Mouse (Mus musculus): ENCODE measurements around the gene Dennd6b.

Gene Dennd6b

GRCm38 (mm10) chr15:89196313-89196706, at the start of gene Dennd6b:
Gene Dennd6b (minus strand): TSS chr15:89196496.
- DNase-seq (ENCODE audit: low read depth, low spot score) = peak; percentile 93

DNA sequence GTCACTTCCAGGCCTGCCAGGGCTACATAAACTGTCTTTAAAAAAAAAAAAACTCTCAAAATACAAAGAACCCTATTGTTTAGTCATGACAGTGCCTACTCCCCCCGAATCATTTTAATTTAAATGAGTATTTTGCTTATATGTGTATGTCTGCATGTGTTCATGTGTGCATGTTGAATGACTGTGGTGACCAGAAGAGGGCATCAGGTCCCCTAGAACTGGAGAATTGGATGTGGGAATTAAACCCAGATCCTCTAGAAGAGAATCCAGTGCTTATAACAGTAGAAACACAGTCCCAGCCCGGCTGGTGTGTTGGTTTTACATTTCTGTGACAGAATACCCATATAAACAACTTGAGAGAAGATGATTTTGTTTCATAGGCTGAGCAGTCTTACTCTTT, 44.7 kb upstream of the Dennd6b start:
- DNase-seq (ENCODE audit: low read depth, low spot score) = no peak

- DNase-seq (ENCODE audit: low read depth, low spot score) = no peak
Measured at GRCm38 (mm10) chr15:89239751-89240392, 43.6 kb upstream of the Dennd6b start.

DNA sequence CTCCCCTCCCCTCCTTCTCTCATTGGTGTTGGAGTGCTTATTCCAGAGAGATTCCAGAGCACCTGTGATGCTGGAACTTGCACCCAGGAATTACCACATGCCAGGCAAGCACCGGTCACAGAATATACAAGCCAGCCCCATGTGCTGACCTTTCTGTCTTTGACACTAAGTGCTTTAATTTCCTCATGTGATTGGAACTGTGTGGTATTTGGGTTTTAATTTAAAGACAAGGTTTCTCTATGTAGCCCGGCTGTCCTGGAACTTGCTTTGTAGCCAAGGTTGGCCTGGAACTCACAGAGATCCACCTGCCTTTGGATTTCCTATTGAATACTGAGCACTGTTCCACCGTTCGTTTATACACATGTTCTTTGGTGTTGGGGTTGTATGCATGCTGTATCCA, 37.8 kb upstream of the Dennd6b start:
- DNase-seq (ENCODE audit: low read depth, low spot score) = no peak

- DNase-seq (ENCODE audit: low read depth, low spot score) = no peak
Measured at GRCm38 (mm10) chr15:89233586-89233985, 37.3 kb upstream of the Dennd6b start.

DNA sequence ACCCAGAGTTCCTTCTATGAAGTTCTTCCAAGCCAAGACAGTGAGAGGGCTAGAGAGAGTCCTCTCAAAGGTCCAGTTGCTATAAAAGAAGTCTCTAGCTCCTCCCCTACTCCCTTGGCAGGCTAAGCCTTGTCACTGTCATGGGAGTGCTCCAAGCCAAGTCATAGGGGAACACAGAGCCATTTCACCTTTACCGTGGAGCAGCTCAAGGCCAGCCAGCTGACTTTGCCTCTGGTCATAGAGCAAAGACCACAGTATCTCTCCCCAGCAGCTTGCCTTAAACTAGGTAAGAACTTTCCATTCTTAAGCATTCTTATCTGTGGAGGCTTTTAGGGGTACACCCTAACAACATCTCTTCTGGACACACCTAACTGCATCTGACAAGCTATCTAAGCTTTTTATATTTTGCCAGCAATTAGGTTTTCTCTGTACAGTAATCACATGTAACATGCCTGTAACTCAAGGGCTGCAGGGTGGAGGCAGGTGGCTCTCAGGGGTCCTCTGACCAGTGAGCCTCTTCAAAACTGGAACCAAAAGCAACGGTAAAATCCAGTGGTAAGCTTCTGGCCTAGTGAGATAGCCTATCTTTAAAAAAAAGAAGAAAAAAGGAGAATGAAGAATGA, 19.4 kb upstream of the Dennd6b start:
- no peak for DNase-seq (ENCODE audit: low read depth, low spot score)

- DNase-seq (ENCODE audit: low read depth, low spot score) = no peak
Measured at GRCm38 (mm10) chr15:89214953-89215352, 18.7 kb upstream of the Dennd6b start.

DNA sequence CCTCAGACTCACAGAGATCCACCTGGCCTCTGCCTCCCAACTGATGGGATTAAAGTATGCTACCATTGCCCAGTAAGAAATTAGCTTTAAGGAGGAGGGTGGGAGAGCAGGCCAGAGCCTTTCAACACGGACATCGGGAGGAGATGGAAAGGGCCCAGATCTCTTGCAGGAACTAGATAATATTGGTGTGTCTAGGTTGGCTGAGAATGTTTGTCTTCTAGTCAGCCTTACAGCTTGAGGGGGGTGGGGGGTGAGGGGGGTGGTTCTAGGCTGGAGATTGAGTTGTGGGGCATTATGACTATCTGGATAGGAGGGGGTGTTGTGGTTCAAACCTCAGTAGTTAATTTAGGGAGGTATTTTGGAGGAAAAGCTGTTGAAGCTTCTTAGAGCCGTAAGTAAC, 17.2 kb upstream of the Dennd6b start:
- DNase-seq (ENCODE audit: low read depth, low spot score) = no peak

- DNase-seq (ENCODE audit: low read depth, low spot score) = no peak
Measured at GRCm38 (mm10) chr15:89212495-89212894, 16.2 kb upstream of the Dennd6b start.

- no peak for DNase-seq (ENCODE audit: low read depth, low spot score)
Measured at GRCm38 (mm10) chr15:89211716-89212461, 15.6 kb upstream of the Dennd6b start.

DNA sequence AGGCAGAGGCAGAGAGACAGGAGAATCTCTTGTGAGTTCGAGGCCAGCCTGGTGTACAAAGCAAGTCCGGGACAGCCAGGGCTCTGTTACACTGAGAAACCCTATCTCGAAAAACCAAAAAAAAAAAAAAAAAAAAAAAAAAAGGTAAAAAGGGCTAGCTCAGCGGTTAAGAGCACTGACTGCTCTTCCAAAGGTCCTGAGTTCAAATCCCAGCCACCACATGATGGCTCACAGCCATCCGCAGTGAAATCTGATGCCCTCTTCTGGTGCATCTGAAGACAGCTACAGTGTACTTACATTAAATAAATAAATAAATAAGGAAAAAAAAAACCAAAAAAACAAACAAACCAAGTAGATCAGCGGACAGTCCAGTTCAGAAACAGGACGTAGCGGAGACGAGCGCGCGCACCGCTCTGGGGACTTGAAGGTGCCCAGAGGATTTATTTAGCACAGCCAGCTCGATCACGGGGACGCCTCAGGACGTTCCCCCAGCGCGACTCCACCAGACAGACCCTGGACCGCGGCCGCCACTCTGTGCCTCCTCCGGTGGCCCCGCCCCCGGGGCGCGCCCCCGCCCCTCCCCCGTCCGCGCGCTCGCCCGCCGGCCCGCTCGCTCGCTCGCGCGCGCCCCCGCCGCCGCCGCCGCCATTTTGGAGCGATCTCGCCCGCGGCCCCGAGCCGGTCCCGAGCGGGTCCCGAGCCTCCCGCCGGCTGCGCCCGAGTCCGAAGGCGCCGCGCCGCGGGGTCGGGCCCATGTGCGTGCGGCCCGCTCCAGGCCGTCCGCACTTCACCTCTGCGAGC, 14.8 kb upstream of the Dennd6b start, which contains the start of gene Ppp6r2:
Gene Ppp6r2 (plus strand): TSS at position 639 of the 801 bp plus-strand sequence.
- peak; percentile 48 for DNase-seq (ENCODE audit: low read depth, low spot score)

DNA sequence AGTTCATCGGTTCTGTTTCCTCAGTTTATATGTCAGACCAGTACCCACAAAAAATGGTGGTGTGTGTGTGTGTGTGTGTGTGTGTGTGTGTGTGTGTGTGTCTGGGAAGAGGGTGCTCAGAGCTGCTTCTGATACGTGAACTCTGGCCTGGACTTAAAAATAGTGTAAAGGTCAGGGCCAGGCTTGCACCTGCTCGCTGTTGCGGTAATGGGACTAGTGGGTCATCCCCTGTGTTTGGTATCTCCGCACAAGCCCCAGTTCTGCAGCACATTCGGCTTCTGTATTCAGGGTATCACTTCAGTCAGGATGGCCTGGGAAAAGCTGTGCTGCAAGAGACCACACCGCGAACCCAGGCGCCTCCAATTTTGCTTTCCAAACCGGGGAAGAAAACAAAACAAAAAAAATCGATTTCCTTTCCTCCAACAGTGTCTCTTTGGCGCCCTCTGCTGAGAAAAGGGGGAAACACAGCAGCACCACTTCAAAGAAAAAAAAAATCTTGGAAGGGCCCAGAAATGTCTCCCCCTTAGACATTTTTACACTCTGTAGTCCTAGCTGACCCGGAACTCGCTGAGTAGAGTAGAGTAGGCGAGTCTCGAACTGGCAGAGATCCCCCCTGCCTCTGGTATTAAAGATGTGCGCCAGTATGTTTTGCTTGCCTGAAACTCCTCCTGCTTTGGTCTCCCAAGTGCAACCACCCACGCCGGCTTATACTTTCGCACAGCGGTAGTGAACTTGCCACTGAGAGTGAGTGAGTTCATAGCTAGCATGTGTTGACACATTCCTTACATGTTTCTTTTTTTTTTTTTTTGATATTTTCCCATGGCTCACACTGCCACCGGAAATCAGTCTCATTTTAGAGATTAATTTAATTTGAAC, 13.8 kb upstream of the Dennd6b start:
- peak; percentile 47 for DNase-seq (ENCODE audit: low read depth, low spot score)

GRCm38 (mm10) chr15:89207457-89207856, 11.2 kb upstream of the Dennd6b start:
- DNase-seq (ENCODE audit: low read depth, low spot score) = no peak

DNA sequence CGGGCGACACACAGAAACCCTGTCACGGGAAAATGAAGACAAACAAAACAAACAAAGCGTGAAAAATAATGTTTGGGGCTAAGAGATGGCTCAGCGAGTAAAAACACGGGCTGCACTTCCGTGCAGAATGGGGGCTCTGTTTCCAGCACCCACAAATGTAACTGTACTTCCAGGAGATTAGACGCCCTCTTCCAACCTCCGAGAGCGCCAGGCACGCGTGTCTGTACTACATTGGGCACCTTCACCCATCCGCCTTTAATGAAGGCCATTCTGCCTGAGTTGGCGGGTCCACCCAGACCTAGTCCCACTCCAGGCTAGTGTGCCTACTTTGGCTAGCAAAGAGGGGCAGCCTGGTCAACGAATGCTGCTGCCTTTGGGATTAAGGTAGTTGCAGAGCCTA, 760 bp upstream of the Dennd6b start:
- no peak for DNase-seq (ENCODE audit: low read depth, low spot score)

DNA sequence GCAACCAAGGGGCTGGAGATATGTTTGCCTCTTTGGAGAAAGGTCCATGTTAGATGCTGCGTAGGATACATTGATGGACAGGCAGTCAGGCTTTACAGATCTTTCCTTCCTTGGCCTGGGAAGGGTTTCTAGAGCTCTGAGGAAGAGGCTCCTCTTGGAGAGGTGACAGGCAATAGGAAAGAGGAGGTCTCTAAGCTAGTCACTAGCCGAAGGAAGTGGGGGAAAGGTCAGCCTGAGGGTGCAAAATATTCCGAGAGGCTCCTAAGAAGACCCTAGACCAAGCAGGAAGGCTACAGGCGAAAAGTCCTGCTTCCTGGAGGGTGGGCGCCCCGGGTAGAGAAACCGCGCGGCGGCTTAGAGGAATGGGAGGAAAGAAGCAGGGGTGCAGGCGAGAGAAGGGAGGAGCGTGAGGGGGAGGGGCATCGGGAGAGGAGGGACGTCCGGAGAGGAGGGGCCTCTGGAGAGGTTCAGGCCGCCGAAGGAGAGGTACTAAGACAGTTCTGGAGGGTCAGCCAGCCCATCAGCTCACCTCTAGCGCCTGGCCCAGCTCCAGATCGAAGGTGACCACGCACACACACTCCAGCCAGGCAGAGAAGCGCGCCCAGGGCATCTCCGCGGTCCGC, 495 bp downstream of the Dennd6b start:
- peak; percentile 72 for DNase-seq (ENCODE audit: low read depth, low spot score)

- no peak for DNase-seq (ENCODE audit: low read depth, low spot score)
Measured at GRCm38 (mm10) chr15:89195261-89195681, 1.0 kb downstream of the Dennd6b start.

DNA sequence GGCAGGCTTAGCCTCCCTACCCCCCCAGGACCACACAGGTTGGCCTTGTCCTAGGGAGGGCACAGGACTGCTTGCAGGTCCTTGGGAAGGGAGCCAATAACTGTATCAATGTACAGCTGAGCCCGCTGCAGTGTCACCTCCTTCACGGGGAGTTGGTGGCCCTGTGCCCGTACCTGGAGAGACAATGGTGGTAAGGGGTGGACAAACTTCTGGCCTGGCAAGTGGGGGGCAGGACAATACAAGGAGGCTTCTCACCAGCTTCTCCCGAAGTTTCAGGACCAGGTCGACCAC, 11.4 kb downstream of the Dennd6b start:
- DNase-seq (ENCODE audit: low read depth, low spot score) = no peak

GRCm38 (mm10) chr15:89184141-89184936, 12.0 kb downstream of the Dennd6b start:
- no peak for DNase-seq (ENCODE audit: low read depth, low spot score)

- no peak for DNase-seq (ENCODE audit: low read depth, low spot score)
Measured at GRCm38 (mm10) chr15:89182842-89183241, 13.5 kb downstream of the Dennd6b start.

- no peak for DNase-seq (ENCODE audit: low read depth, low spot score)
Measured at GRCm38 (mm10) chr15:89182328-89182741, 14.0 kb downstream of the Dennd6b start.
